Mouse (Mus musculus) forebrain, postnatal 0 days (tissue): ENCODE data around the gene RPS10-NUDT3. TPM values are rescaled to one million over a fixed set of nuclear protein-coding genes. Genes with fewer than 3 reads are reported as not detected.

ENCODE experiments used
- ATAC-seq: fragments of 200-750 bp; cut with Nextera tagmentation; 2 replicates; pipeline ENCODE4 v1.8.0; 2017; ENCODE audit warnings: mild to moderate bottlenecking, moderate library complexity
- DNase-seq: peaks from one replicate; pipeline ENCODE4 v3.0.0-alpha.2; 2015
- H3K27ac ChIP-seq: fragments of 300-500 bp; sonication (generic); 2 replicates; pipeline ENCODE4 v1.5.1; 2014; ENCODE audit warnings: low read depth, mild to moderate bottlenecking, antibody characterized with exemption, low read length, moderate library complexity, mixed read lengths
- H3K27me3 ChIP-seq: fragments of 300-500 bp; sonication (generic); 2 replicates; pipeline ENCODE4 v1.6.1; 2014; ENCODE audit warnings: mild to moderate bottlenecking, low read length, mixed read lengths; ENCODE audit not compliant: insufficient read depth
- H3K36me3 ChIP-seq: fragments of 300-500 bp; sonication (generic); 2 replicates; pipeline ENCODE4 v1.6.1; 2014; ENCODE audit warnings: mild to moderate bottlenecking, moderate library complexity; ENCODE audit not compliant: insufficient read depth
- H3K4me1 ChIP-seq: fragments of 300-500 bp; sonication (generic); 2 replicates; pipeline ENCODE4 v1.6.1; 2014; ENCODE audit warnings: antibody characterized with exemption; ENCODE audit not compliant: insufficient read depth
- H3K4me2 ChIP-seq: fragments of 300-500 bp; sonication (generic); 2 replicates; pipeline ENCODE4 v1.6.1; 2014; ENCODE audit warnings: low read depth, mild to moderate bottlenecking, moderate library complexity
- H3K4me3 ChIP-seq: fragments of 300-500 bp; sonication (generic); 2 replicates; pipeline ENCODE4 v1.5.1; 2014; ENCODE audit warnings: low read depth, low read length, mixed read lengths
- H3K9ac ChIP-seq: fragments of 300-500 bp; sonication (generic); 2 replicates; pipeline ENCODE4 v1.6.1; 2014; ENCODE audit warnings: mild to moderate bottlenecking
- H3K9me3 ChIP-seq: fragments of 300-500 bp; sonication (generic); 2 replicates; pipeline ENCODE4 v1.6.1; 2016; ENCODE audit warnings: low read length
- CTCF ChIP-seq: sonication (generic); IDR thresholded peaks from 2 replicates; pipeline ENCODE4 v1.5.1; 2016; ENCODE audit warnings: antibody characterized with exemption, control low read depth, low read depth
- WGBS: fragments of 180-500 bp; shearing (Covaris S2); extraction: QIAGEN DNeasy Blood & Tissue Kit; methylation state at CpG from one replicate; pipeline ENCODE4 v1.1.7; 2014; 5-methylcytosine and 5-hydroxymethylcytosine counted together
- polyA plus RNA-seq: library from polyadenylated mRNA; unstranded; fragments of >200 nt; fragmentation: Nextera tagmentation; extraction: Ambion mirVana; gene quantifications from 2 replicates; pipeline ENCODE4 v1.2.1, GENCODE M21; 2015
- total RNA-seq: library from RNA; depleted of rRNA; stranded (reverse); fragments of >200 nt; gene quantifications from 2 replicates; pipeline ENCODE4 v1.2.3, GENCODE M21; 2014

Gene RPS10-NUDT3
- total and polyA plus RNA-seq, 2 experiments from 2014 or later = not detected

DNA sequence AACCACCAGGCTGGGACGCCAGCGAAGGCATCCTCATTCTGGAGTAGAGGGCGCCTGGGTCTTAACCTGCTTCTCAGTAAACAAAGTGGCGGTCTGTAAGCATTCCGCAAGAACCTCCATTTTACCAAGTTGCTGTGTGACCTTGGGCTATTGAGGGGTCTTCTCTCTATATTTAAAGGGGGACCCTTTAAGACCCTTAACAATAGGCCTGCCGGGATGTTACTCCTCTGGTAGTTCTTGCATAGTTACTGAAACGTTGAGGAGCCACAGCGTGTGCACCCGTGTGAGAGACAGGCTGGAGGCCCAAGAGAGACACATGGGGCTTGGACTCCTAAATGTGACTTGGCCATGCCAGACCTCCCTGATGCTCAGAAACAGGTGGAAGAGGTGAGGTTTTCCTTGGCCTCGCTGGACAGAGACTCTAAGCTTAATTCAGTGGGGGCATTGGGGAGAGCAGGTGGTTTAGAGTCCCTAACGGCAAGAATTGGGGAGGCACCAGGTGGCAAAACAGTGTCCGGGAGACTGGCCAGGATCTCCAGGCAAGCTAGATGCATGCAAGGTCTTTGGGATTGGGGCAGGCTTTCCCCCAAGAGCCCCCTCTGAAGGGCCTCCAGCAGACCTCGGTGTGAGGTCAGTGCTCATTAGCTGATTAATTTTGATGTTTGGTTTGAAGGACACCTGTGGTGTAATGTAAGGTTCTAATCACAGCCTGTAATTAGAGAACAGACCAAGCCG, 76.9 kb downstream of the RPS10-NUDT3 start:
- Histone ChIP-seq H3K9ac (peak overlapping the region; percentile 94; the same call in 1 of the 2 replicates), H3K36me3 (peaks cover 5% of the 10 kb centered on the region), H3K9me3 (no peaks in the 10 kb centered on the region), H3K4me2 (peak overlapping the region; percentile 78), H3K27me3 (no peaks in the 10 kb centered on the region), H3K4me1 (peaks cover 19% of the 10 kb centered on the region), H3K27ac (no peak overlapping the region), H3K4me3 (peak overlapping the region; percentile 86)
- DNase-seq = no peak
- WGBS = 8% methylated on average over 14 of the region's 14 CpGs
- ATAC-seq = no peak
- TF ChIP-seq CTCF = no peak

DNA sequence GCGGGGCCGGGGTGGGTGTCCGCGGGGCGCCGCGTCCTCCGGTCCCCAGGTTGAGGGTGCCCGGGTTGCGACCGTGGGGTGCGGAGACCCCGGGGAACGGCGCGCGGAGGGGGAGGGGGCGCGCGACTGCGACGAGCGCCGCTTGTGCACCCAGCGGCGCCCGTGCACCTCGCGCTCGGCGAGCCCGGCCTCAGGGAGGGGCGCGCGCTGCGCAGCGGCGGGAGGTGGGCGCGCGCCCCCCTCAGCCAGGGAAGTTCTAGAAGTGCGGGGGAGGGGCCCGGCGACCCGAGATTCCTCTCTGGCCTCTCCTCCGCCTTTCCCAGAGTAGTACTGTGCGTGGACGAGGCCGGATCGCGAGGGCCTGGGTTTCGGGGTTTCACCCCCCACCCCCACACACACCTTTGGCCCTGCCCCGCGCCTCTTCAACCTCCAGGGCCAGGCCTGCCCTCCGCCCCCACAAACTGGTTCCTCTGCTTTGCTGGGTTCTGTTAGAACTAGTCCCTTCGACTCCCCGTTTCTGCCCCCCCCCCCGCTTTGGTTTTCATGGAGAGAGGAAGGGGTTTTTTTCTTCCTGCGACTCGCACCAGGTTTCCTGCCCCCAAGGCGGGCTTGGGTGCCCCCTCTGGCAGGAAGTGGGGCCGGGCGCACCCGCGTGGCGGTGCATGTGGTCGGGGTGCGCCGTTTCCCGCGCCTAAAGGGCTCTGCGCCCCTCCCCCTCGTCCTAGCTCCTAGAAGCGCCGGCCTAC, 77.7 kb downstream of the RPS10-NUDT3 start:
- peak; percentile 79 for ATAC-seq
- peak; percentile 83 for DNase-seq
- Histone ChIP-seq H3K4me1 (peaks cover 19% of the 10 kb centered on the region), H3K36me3 (peaks cover 5% of the 10 kb centered on the region), H3K4me2 (peak overlapping the region; percentile 78), H3K9me3 (no peaks in the 10 kb centered on the region), H3K4me3 (peak overlapping the region; percentile 86), H3K27me3 (no peaks in the 10 kb centered on the region), H3K9ac (peak overlapping the region; percentile 94), H3K27ac (peak overlapping the region; percentile 93)
- peak; percentile 21 for TF ChIP-seq CTCF
- WGBS = 2% methylated on average over 63 of the region's 75 CpGs

DNA sequence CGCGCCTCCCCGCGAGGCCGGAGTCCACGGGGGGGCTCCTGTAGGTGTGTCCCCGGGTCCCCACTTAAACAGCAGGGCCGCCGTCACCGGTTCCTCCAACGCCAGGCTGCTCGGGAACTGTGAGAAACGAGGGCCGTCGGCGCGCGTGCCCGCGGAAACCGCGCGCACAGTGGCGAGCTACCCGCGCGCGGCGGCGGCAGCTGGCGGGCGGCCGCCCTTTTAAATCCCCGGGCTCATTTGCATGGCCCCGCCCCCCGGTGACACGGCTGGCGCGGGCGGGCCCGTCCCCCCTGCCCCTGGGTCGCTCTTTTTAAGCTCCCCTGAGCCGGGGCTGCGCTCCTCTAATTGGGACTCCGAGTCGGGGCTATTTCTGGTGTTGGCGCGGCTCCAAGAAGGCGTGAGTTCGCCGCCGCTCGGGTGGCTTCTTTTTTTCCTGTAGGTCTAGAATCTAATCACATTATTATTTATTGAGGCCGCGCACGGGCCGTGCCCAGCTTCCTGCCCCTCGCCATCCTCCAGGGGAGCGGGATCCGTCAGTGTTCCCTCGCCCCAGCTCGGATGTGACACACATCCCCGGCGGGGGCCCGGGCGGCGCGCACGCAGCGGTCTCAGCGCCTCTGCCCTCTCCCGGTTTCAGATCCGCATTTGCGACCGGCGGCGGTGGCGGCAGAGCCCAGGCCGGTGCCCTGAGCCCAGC, 78.6 kb downstream of the RPS10-NUDT3 start, which contains the start of gene Hmga1:
Gene Hmga1 (plus strand): TSS at position 183 of the 697 bp plus-strand sequence.
- under 1% methylated on average over 74 of the region's 79 CpGs for WGBS

DNA sequence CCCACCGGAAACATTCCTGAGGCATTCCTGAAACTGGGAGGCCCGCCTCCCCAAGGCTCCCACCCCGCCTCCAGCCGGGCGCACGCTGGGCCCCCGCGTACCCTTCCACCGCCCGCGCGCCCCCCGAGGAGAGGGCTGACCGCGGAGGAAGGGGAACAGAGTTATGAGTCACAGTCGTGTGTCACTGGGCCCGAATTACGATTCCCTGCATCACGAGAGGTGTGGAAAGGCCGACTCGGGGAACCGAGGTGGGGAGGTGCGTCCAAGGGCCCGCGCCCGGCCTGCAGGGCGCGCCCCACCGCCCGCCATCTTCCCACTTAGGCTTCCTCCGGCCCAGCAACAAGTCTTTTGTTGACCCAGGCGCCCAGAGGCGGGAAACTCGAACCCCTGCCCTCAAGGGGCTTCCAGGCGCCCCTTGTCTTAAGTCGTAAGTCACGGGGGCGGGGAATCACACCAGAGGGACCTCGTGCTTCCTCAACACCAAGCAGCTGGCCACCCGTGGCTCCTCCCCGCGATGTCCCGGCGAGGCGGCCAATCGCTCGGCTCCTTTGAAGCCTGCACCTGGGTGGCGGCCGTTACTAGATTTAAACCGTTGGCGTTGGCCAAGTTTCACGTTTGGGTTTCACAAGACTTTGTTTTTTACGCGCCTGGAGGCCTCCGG, 79.4 kb downstream of the RPS10-NUDT3 start:
- ATAC-seq (no peak), DNase-seq (no peak)
- Histone ChIP-seq H3K4me1 (peaks cover 19% of the 10 kb centered on the region), H3K4me2 (peak overlapping the region; percentile 78), H3K27me3 (no peaks in the 10 kb centered on the region), H3K9ac (peak overlapping the region; percentile 94), H3K36me3 (no peaks in the 10 kb centered on the region), H3K27ac (peak overlapping the region; percentile 93; the same call in 1 of the 2 replicates), H3K4me3 (peak overlapping the region; percentile 86), H3K9me3 (no peaks in the 10 kb centered on the region)
- WGBS = 3% methylated on average over 53 of the region's 55 CpGs
- no peak for TF ChIP-seq CTCF

More for the DNA sequence above, 78.6 kb downstream of the RPS10-NUDT3 start, which contains the start of gene Hmga1:
- ATAC-seq = peak; percentile 81
- Histone ChIP-seq H3K4me2 (peak within 1 kb of the TSS; percentile 78), H3K27ac (peak within 1 kb of the TSS; percentile 93), H3K9me3 (no peaks in the 10 kb centered on the region), H3K4me3 (peak within 1 kb of the TSS; percentile 86), H3K4me1 (peaks cover 19% of the 10 kb centered on the region), H3K9ac (peak within 1 kb of the TSS; percentile 94), H3K27me3 (no peaks in the 10 kb centered on the region), H3K36me3 (peaks cover under 1% of the 10 kb centered on the region; the same call in 1 of the 2 replicates)
- peak; percentile 93 for DNase-seq
- TF ChIP-seq CTCF = no peak

DNA sequence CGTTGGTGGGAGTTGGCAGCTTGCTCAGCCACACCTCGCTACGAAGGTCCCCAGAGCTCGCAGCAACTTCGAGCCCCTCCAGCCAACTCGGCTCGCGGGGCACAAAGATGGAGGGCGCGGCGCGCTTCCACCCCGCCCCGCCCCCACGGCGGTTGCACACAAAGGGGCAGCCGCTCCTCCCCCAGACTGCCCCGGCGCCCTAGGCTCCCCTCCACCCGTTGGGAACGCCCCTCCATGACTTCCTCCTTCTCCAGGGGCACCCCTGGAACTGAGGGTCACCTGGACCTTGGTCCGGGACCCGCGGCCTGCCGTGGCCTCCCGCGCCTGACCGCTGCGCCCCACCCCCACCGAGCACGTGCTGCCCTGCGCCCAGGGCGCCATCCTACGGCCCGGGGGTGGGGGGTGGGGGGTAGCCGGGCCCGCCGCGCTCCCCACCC, 79.9 kb downstream of the RPS10-NUDT3 start:
- DNase-seq = no peak
- Histone ChIP-seq H3K9ac (no peak overlapping the region), H3K27me3 (no peaks in the 10 kb centered on the region), H3K4me1 (peaks cover 19% of the 10 kb centered on the region), H3K4me2 (peak overlapping the region; percentile 78), H3K9me3 (no peaks in the 10 kb centered on the region), H3K27ac (no peak overlapping the region), H3K36me3 (no peaks in the 10 kb centered on the region), H3K4me3 (peak overlapping the region; percentile 86)
- TF ChIP-seq CTCF = no peak
- 1% methylated on average over 29 of the region's 39 CpGs for WGBS
- no peak for ATAC-seq
